Mouse (Mus musculus) erythroblast, embryonic 14.5 days (primary cell): ENCODE measurements around the gene Srsf5.

Source experiments
- GATA1 ChIP-seq: IDR thresholded peaks from 2 replicates; pipeline ENCODE4 v1.6.1; 2012; ENCODE audit warnings: low read length, inconsistent platforms, mixed read lengths
- TAL1 ChIP-seq: IDR thresholded peaks from 3 replicates; pipeline ENCODE4 v1.6.1; 2012; ENCODE audit warnings: low read length, inconsistent platforms, mixed read lengths

- TF ChIP-seq TAL1 (no peak), GATA1 (no peak)
These were observed 50.0 kb downstream of the Srsf5 start for GRCm38 (mm10) chr12:80995326-80995725.
